Mouse (Mus musculus) thymus, postnatal 36 days (tissue): ENCODE results near the gene Lingo3.

ENCODE experiments used
- DNase-seq, 2 experiments: peaks; one replicate each; pipeline ENCODE4 v3.0.0; 2022; ENCODE audit warnings: mixed read lengths in 2 of 2

The Lingo3 gene

DNA sequence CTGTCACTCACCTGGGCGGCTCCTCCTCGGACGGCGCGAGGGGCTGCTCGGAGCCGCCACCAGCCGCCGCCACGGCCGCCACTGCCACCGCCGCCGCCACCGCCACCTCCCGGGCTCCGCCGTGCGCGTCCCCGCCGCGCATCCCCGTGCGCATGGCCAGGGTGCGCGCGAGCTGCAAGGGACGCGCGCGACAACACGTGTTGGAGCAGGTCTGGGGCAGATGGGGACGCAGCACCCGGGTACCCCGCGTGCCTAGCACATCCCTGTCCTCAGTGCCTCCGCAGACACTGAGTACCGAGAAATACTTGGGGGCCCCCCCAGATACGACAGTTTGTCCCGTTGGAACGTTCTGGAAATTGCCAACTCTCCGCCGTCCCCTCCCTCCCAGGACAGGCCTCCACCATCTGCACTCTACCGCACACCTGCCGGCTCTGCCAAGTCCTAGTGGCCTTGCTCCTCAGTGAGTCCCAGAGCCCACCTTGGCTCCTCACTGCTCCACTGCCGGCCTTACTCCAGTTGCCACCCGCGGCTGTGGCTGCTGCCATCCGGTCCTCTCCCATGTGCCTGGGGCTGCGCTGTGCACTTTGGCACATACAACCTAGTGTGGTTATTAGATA is at the start of gene Lingo3:
Gene Lingo3, minus strand, starts transcription at position 109 of the 617 bp plus-strand sequence.
- no peak for DNase-seq

GRCm38 (mm10) chr10:80887181-80887580 is 43.3 kb upstream of the Lingo3 start:
- DNase-seq = no peak

DNA sequence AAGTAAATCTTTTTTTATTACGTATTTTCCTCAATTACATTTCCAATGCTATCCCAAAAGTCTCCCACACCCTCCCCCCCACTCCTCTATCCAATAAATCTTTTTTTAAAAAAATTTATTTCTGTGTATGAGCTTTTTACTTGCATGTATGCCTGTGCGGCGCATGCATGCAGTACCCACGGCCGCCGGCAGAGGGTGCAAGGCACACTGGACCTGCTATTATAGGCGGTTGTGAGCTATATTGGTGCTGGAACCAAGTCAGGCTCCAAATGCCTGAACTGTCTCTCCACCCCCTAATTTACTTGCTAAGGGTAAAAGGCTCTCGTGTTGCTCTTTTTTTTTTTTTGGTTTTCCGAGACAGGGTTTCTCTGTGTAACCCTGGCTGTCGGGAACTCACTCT is 37.5 kb upstream of the Lingo3 start:
- DNase-seq = peak; percentile 79 to 81

DNA sequence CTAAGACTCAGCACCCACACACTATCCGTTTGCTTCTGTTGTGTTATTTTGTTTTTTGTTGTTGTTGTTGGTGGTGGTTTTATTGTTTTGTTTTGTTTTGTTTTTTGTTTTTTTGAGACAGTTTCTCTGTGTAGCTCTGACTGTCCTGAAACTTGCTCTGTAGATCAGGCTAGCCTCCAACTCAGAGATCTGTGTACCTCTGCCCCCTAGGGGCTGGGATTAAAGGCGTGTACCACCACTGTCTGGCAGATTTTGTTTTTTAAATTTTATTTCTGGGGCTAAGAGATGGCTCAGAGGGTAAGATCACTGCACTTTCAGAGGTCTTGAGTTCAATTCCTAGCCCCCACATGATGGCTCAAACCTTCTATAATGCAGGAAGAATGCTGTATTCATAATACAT is 37.1 kb upstream of the Lingo3 start:
- no peak for DNase-seq

DNA sequence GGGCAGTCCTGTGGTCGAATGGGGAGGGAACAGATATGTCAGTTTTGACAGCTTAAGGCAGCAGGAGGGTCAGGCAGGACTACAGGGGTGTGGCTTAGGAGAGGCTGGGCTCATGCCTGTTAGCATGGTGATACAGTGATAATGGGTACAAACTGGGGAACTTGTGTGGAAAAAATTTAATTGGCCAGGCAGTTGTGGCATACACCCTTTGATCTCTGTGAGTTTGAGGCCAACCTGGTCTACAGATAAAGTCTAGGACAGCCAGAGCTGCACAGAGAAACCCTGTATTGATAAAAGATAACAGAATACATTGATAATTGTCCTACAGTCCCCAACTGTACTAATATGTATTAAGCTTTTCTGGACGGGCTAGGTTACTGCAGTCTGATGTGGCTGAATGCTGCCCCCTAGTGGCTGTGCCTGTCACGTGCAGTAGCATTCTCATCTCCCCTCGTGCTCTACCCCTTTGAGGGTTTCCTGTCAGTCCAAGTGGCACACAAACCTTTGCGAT is 36.3 kb upstream of the Lingo3 start:
- peak; percentile 67 to 69 for DNase-seq

DNA sequence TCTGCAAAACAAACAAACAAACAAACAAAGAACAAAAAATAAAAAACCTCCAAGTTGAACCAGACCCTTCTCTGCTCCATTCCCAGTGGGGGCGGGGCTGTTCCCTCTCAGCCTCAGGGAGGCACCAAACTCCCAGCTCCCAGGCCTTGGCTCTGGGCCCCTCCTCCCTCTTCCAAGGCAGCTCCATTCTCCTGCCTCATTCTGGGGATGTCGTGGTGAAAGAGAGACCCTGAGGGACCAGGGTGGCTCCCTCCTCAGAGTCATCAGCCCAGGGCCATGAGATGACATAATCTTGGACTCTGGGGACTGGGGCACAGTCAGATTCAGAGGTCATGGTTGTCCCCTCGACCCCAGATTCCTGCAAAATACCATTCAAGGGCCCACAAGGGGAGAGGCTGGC is 32.8 kb upstream of the Lingo3 start:
- no peak for DNase-seq

DNA sequence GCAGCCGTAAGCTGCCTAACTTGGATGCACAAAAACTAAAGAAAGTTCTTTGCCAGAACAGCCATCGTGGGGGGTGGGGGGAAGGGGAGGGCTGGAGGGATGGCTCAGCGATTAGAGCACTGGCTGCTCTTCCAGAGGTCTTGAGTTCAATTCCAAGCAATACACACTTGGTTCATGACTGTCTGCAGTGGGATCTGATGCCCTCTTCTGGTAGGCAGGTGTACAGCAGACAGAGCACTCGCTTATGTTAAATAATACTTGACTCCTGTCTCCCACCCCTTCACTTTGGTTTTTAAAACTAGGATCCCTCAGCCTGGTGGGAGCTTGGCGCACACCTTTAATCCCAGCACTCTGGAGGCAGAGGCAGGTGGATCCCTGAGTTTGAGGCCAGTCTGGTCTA is 32.2 kb upstream of the Lingo3 start:
- peak; percentile 59 to 62 for DNase-seq

DNA sequence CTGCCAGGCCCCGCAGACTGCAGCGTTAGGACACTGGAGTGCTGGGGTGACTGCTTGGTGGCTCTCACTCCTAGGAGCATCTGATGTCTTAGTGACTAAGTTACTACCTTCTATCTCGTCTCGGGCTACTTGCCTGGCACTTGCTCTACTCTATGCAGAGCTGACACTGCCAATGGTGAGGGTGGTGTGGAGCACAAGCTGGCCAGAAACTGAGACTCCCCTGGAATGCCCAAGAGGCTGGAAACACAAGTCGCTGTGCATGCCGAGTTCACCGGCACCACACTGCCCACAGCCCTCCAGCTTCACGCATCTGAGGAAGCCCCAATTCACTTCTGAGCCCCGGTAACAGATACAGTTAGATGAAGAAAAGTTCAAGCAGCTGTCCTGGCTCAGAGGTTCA is 30.2 kb upstream of the Lingo3 start:
- DNase-seq = no peak

- no peak for DNase-seq
Measured at GRCm38 (mm10) chr10:80871581-80871980, 27.7 kb upstream of the Lingo3 start, which contains the start of gene Tmprss9. TSS of gene Tmprss9 (plus strand) at chr10:80871848.

DNA sequence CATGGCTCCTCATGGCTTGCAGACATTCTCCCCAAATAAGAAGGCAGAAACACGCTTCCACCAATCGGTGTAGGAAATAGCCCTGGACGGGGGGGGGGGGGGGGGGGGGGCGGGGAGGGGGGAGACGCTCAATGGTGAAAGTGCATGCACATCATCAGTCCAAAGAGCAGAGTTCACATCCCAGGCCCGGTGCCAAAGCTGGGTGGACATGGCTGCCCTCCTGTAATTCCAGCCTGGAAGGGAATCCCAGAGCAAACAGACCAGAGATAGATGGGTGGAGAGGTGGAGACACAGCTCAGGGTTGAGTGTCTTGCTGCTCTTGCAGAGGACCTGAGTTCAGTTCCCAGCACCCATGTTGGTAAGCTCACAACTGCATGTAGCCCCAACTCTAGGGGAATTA is 27.2 kb upstream of the Lingo3 start:
- DNase-seq = no peak

DNA sequence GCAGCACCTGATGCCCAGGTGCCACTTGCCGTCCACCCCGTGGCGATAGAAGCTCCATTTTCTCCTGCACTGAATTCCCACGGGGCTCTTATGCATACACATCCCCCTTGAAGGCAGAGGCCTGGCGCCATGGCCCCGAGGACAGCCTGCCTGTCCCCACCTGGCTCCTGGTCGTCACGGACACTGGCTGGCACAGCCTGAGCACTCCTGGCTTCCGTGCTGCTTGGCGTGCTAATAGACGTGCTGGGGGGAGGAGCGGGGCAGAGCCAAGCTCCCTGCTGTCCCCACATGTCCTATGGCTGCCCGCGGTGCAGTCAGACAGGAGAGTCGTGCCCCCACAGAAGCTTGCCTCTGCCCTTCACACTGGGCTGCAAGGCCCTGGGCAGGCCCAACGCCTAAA is 20.6 kb upstream of the Lingo3 start:
- DNase-seq = no peak

DNA sequence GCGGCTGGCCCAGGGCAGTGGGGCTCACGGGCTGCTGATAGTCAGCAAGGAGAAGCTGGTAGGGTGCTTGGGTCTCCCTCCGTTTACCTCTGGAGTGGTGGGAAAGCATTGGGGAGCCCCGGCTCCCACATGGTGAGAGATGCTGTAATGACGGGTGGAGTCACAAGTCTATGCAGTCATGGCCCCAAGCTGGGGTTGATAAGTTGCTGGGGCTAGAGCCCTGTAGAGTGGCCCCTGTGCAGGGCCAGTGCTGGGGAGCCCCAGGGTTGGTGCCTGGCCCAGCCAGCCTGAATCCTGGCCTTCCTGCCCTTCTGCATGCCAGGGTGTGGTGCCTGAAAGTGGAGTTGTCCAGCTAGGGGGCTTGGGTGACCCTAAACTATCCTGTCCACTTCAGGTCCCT is 18.5 kb upstream of the Lingo3 start:
- no peak for DNase-seq

GRCm38 (mm10) chr10:80858350-80858935 is 14.6 kb upstream of the Lingo3 start:
- DNase-seq = no peak

- no peak for DNase-seq
Measured at GRCm38 (mm10) chr10:80857848-80858247, 14.0 kb upstream of the Lingo3 start.

GRCm38 (mm10) chr10:80857386-80857785 is 13.5 kb upstream of the Lingo3 start:
- no peak for DNase-seq

DNA sequence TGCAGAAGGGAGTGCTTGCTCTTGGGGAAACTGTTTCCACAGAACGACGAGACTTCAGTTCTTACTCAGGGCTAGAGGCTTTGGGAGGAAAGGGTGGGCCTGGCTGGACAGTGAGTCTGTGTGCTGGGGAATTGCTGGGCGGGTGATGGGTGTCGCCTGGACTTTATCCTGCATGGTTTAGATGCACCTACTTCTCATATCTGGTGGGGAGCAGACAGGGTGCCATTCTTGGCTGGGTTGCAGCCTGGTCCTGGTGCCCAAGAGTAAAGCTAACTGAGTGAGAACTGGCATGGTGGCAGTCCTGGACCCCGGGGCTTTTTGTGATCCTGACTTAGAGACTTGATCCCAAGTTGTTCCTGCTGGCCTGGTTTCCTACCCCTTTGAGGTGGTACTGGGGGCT is 13.1 kb upstream of the Lingo3 start:
- no peak for DNase-seq

- DNase-seq = no peak
Measured at GRCm38 (mm10) chr10:80856267-80856666, 12.4 kb upstream of the Lingo3 start.

DNA sequence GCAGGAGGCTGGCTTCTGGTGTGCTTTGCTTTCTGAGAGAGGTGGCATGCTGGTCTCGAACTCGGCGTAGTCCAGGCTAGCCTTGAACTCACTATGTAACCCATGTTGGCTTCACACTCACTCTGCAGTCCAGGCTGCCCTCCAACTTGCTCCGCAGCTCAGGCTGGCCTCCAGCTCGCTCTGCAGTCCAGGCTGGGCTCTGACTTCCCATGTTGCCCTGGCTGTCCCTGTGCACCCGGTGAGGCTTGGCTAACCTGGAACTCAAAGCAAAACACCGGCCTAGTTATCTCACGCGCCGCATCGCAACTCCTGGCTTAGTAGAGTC is 11.9 kb upstream of the Lingo3 start:
- DNase-seq = no peak

DNA sequence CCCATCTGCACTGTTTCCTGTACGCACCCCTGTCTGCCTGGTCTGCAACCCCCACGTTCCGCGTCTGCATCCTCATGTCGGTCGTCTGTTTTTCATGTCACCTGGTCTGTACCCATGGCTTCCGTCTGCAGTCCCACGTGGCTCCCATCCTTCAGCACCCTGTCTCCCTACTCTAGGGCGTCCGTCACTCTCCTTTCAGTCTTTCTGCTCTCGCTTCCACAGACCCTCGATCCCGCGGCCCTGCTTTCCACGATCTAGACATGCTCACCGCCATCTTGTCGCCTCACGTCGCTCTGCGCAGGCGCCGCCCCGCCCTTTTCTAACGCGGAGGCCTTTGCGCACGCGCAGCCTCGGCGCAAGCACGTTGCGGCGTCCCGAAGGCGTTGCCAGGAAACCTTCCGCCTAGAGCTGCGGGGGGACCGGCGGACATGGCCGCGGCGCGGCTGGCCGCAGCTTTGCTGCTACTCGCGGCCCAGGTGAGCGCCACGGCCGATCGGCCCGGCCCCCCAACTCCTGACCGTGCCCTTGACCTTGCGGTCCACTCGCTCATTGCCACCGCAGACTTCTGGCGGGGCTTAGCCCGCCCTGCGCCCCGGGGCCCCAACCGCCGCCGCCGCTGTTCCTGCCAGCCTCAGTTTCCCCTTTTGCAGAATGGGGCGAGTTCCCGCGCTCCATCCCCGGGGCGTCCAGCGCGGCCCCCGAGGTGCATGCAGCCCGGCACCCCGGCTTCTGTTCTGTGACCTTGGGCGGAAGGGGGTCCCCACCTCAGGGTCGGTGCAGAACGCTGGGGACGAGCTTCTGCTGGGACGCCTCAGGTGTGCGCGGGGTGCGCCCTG is 11.3 kb upstream of the Lingo3 start, which contains the start of the genes Lsm7 and Sppl2b:
Gene Lsm7, minus strand, starts transcription at position 297 of the 836 bp plus-strand sequence.
Gene Sppl2b, plus strand, starts transcription at position 363 of the 836 bp plus-strand sequence.
- peak; percentile 97 to 98 for DNase-seq

DNA sequence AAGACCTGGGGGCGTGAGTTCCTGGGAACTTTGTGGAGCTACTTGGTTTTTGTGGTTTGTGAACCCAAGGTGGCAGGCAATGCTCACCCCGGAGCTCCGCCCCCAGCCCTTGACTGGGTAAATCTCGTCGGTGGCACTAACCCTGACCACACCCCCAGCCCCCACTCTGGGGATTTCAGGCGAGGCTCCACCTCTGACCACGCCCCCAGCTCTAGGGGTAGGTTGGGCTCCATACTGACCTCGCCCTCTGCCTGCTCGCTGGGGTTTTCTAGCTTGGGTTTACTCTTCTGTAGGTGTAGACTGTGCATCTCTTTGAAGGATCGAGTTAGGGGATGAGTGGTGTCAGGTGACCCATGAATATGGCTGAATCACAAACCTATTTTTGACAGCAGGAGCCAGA is 4.7 kb upstream of the Lingo3 start:
- peak; percentile 73 to 82 for DNase-seq

DNA sequence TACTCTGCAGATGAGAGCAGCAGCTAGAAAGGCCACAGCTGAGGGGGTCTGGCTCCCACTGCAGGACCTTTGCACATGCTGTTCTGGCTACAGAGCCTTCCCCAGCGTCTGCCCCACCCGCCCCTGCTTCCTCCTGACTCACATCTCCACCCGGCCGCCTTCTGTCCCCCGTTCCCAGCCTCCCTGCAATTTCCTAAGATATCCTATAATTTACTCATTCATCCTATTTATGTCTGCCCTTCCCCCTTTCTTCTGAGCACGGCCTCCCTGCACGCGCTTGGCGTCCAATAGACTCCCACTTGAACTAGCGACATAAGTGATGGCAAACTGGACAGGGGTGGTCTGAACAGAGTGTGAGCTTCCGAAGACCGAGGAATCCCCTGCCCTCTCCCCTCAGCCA is 1.9 kb upstream of the Lingo3 start:
- DNase-seq = no peak

- DNase-seq = no peak
Measured at GRCm38 (mm10) chr10:80845055-80845693, 1.3 kb upstream of the Lingo3 start.
